Mouse (Mus musculus): ENCODE data around the gene Fgf9.

DNA sequence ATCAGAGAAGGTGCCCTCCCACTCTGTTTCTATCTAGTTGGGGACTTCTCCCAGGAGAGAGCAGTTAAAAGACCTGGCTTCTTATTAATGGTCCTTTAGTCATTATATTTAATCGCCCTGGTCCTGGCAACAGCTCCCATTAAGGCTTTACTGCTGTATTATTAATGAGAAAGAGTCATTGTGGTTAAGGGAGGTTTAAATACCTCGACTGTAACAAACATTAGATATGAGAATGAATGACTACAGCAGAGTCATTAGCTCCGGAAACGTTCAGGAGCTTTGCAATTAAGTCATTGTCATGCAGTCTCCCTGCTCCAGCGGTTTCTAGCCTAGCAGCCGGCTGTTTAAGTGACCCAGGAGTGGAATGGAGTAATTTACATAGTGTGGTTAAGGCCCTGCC lies 31.0 kb downstream of the Fgf9 start:
- TF ChIP-seq CTCF (IDR thresholded peaks at IDR 0.05; ENCODE audit: low read depth, low read length), result no peak
- no peak for TF ChIP-seq POLR2A (IDR thresholded peaks at IDR 0.05; ENCODE audit: insufficient read depth, low read length)
